Mouse (Mus musculus) MEL (cell line): ENCODE measurements around the gene Tex2. TPM values are rescaled to one million over a fixed set of nuclear protein-coding genes. Genes with fewer than 3 reads are reported as not detected.

Experiments
- DNase-seq: peaks from one replicate; pipeline ENCODE4 v3.0.0; 2011; ENCODE audit warnings: low read depth, low spot score
- H3K27ac ChIP-seq: 2 replicates; pipeline ENCODE4 v1.5.1; 2012; ENCODE audit warnings: low read depth, mild to moderate bottlenecking, control low read depth, low read length, moderate library complexity; ENCODE audit not compliant: control insufficient read depth
- H3K27me3 ChIP-seq, 2 experiments: fragments of 150-350 bp in 1 of 2; sonication (generic) in 1 of 2; 2 replicates each; pipeline ENCODE4 v1.6.1; 2012; ENCODE audit warnings: low read length in 2 of 2, mild to moderate bottlenecking in 2 of 2, improper control_type of control experiment in 1 of 2, moderate library complexity in 1 of 2; ENCODE audit not compliant: insufficient read depth in 2 of 2, control insufficient read depth in 1 of 2
- H3K36me3 ChIP-seq, 2 experiments: 2 replicates each; pipeline ENCODE4 v1.6.1; 2012 to 2014; ENCODE audit warnings: low read length in 2 of 2, improper control_type of control experiment in 1 of 2, inconsistent platforms in 1 of 2, mild to moderate bottlenecking in 1 of 2; ENCODE audit not compliant: insufficient read depth in 2 of 2, control insufficient read depth in 1 of 2
- H3K4me1 ChIP-seq, 2 experiments: fragments of 150-350 bp in 1 of 2; sonication (generic) in 1 of 2; 2 replicates each; pipeline ENCODE4 v1.6.1; 2012; ENCODE audit warnings: low read length in 2 of 2, improper control_type of control experiment in 1 of 2, mild to moderate bottlenecking in 1 of 2; ENCODE audit not compliant: insufficient read depth in 2 of 2, control insufficient read depth in 1 of 2
- H3K4me3 ChIP-seq, 2 experiments: fragments of 150-350 bp in 1 of 2; sonication (generic) in 1 of 2; 2 replicates each; pipeline ENCODE4 v1.5.1; 2012; ENCODE audit warnings: low read depth in 2 of 2, low read length in 2 of 2, mild to moderate bottlenecking in 2 of 2, moderate library complexity in 2 of 2, control low read depth in 1 of 2, improper control_type of control experiment in 1 of 2; ENCODE audit not compliant: control insufficient read depth in 1 of 2, insufficient read depth in 1 of 2
- H3K79me2 ChIP-seq: 2 replicates; pipeline ENCODE4 v1.6.1; 2012; ENCODE audit warnings: mild to moderate bottlenecking, low read length, moderate library complexity; ENCODE audit not compliant: control insufficient read depth, poor library complexity, insufficient read depth
- H3K9ac ChIP-seq: 2 replicates; pipeline ENCODE4 v1.6.1; 2012; ENCODE audit warnings: low read depth, mild to moderate bottlenecking, control low read depth, low read length, moderate library complexity; ENCODE audit not compliant: control insufficient read depth, poor library complexity, severe bottlenecking
- H3K9me3 ChIP-seq: fragments of 150-350 bp; sonication (generic); replicated peaks from 2 replicates; pipeline ENCODE4 v1.6.1; 2012; ENCODE audit warnings: mild to moderate bottlenecking, low read length, improper control_type of control experiment, moderate library complexity; ENCODE audit not compliant: insufficient read depth
- BHLHE40 ChIP-seq: IDR thresholded peaks from 2 replicates; pipeline ENCODE4 v1.6.1; 2012; ENCODE audit warnings: low read depth, mild to moderate bottlenecking, inconsistent platforms, low read length, improper control_type of control experiment, borderline replicate concordance
- CHD1 ChIP-seq: IDR thresholded peaks from 2 replicates; pipeline ENCODE4 v1.6.1; 2012; ENCODE audit warnings: low read depth, mild to moderate bottlenecking, inconsistent platforms, low read length, improper control_type of control experiment
- CHD2 ChIP-seq: IDR thresholded peaks from 2 replicates; pipeline ENCODE4 v1.6.1; 2011; ENCODE audit warnings: low read length, improper control_type of control experiment
- CTCF ChIP-seq, 3 experiments: IDR thresholded peaks in 2 of 3; conservative IDR thresholded peaks in 1 of 3; 2 replicates each; pipeline ENCODE4 v1.5.1; 2011 to 2012; ENCODE audit warnings: low read length in 3 of 3, low read depth in 2 of 3, mild to moderate bottlenecking in 2 of 3, improper control_type of control experiment in 1 of 3, inconsistent platforms in 1 of 3, mixed read lengths in 1 of 3, moderate library complexity in 1 of 3; ENCODE audit not compliant: control insufficient read depth in 1 of 3, insufficient read depth in 1 of 3, poor library complexity in 1 of 3, severe bottlenecking in 1 of 3
- E2F4 ChIP-seq: IDR thresholded peaks from 2 replicates; pipeline ENCODE4 v1.6.1; 2011; ENCODE audit warnings: low read depth, low read length, improper control_type of control experiment, borderline replicate concordance
- ELF1 ChIP-seq: IDR thresholded peaks from 2 replicates; pipeline ENCODE4 v1.6.1; 2014; ENCODE audit warnings: low read depth, mild to moderate bottlenecking, inconsistent platforms, low read length, improper control_type of control experiment, moderate library complexity
- GABPA ChIP-seq: IDR thresholded peaks from 2 replicates; pipeline ENCODE4 v1.6.1; 2012; ENCODE audit warnings: low read depth, mild to moderate bottlenecking, inconsistent platforms, low read length, improper control_type of control experiment, moderate library complexity
- GATA1 ChIP-seq: IDR thresholded peaks from 2 replicates; pipeline ENCODE4 v1.6.1; 2011; ENCODE audit warnings: low read depth, low read length, improper control_type of control experiment
- JUND ChIP-seq: IDR thresholded peaks from 2 replicates; pipeline ENCODE4 v1.6.1; 2011; ENCODE audit warnings: low read depth, mild to moderate bottlenecking, improper control_type of control experiment, low read length
- MAZ ChIP-seq: IDR thresholded peaks from 2 replicates; pipeline ENCODE4 v1.6.1; 2012; ENCODE audit warnings: low read depth, mild to moderate bottlenecking, inconsistent platforms, low read length, improper control_type of control experiment
- MXI1 ChIP-seq: IDR thresholded peaks from 2 replicates; pipeline ENCODE4 v1.6.1; 2011; ENCODE audit warnings: mild to moderate bottlenecking, low read depth, low read length, improper control_type of control experiment
- MYB ChIP-seq: IDR thresholded peaks from 2 replicates; pipeline ENCODE4 v1.6.1; 2011; ENCODE audit warnings: mild to moderate bottlenecking, low read depth, low read length, improper control_type of control experiment
- MYC ChIP-seq: IDR thresholded peaks from 2 replicates; pipeline ENCODE4 v1.6.1; 2011; ENCODE audit warnings: low read depth, mild to moderate bottlenecking, low read length, improper control_type of control experiment, moderate library complexity
- NRF1 ChIP-seq: IDR thresholded peaks from 2 replicates; pipeline ENCODE4 v1.6.1; 2014; ENCODE audit warnings: low read depth, mild to moderate bottlenecking, inconsistent platforms, low read length, improper control_type of control experiment, moderate library complexity; ENCODE audit not compliant: poor library complexity, insufficient read depth, severe bottlenecking
- POLR2AphosphoS2 ChIP-seq: IDR thresholded peaks from 2 replicates; pipeline ENCODE4 v1.6.1; 2011; ENCODE audit warnings: low read length, improper control_type of control experiment
- POLR2AphosphoS5 ChIP-seq: IDR thresholded peaks from 2 replicates; pipeline ENCODE4 v1.6.1; 2012; ENCODE audit warnings: low read depth, borderline replicate concordance, mild to moderate bottlenecking, inconsistent platforms, low read length, moderate library complexity, mixed read lengths
- SIN3A ChIP-seq: IDR thresholded peaks from 2 replicates; pipeline ENCODE4 v1.6.1; 2012; ENCODE audit warnings: low read length, improper control_type of control experiment, inconsistent platforms
- TAL1 ChIP-seq: IDR thresholded peaks from 2 replicates; pipeline ENCODE4 v1.6.1; 2012; ENCODE audit warnings: mild to moderate bottlenecking, inconsistent platforms, low read length, moderate library complexity, mixed read lengths
- TBP ChIP-seq: IDR thresholded peaks from 2 replicates; pipeline ENCODE4 v1.8.0; 2011; ENCODE audit warnings: low read depth, low read length, improper control_type of control experiment
- TCF12 ChIP-seq: IDR thresholded peaks from 2 replicates; pipeline ENCODE4 v1.6.1; 2014; ENCODE audit warnings: low read depth, mild to moderate bottlenecking, inconsistent platforms, low read length, improper control_type of control experiment, moderate library complexity
- UBTF ChIP-seq: IDR thresholded peaks from 2 replicates; pipeline ENCODE4 v1.6.1; 2012; ENCODE audit warnings: low read depth, mild to moderate bottlenecking, inconsistent platforms, low read length, improper control_type of control experiment, moderate library complexity, borderline replicate concordance; ENCODE audit not compliant: insufficient read depth
- USF1 ChIP-seq: IDR thresholded peaks from 2 replicates; pipeline ENCODE4 v1.6.1; 2014; ENCODE audit warnings: low read depth, mild to moderate bottlenecking, inconsistent platforms, low read length, improper control_type of control experiment, moderate library complexity
- USF2 ChIP-seq, 2 experiments: IDR thresholded peaks; 2 replicates each; pipeline ENCODE4 v1.6.1; 2011 to 2012; ENCODE audit warnings: improper control_type of control experiment in 2 of 2, low read length in 2 of 2, borderline replicate concordance in 1 of 2, inconsistent platforms in 1 of 2, low read depth in 1 of 2, mild to moderate bottlenecking in 1 of 2; ENCODE audit not compliant: insufficient read depth in 1 of 2
- ZC3H11A ChIP-seq: IDR thresholded peaks from 2 replicates; pipeline ENCODE4 v1.6.1; 2012; ENCODE audit warnings: low read depth, mild to moderate bottlenecking, inconsistent platforms, low read length, improper control_type of control experiment
- ZKSCAN1 ChIP-seq: IDR thresholded peaks from 2 replicates; pipeline ENCODE4 v1.6.1; 2012; ENCODE audit warnings: low read depth, mild to moderate bottlenecking, inconsistent platforms, low read length, improper control_type of control experiment, moderate library complexity
- ZMIZ1 ChIP-seq: IDR thresholded peaks from 2 replicates; pipeline ENCODE4 v1.6.1; 2012; ENCODE audit warnings: low read depth, mild to moderate bottlenecking, inconsistent platforms, low read length, improper control_type of control experiment, moderate library complexity
- polyA plus RNA-seq, 2 experiments: library from polyadenylated mRNA; stranded (reverse) in 1 of 2; unstranded in 1 of 2; fragments of >175 nt in 1 of 2; fragments of >200 nt in 1 of 2; gene quantifications; 2 replicates each; pipeline versions ENCODE4 v1.2.1 to v1.2.4; 2012; ENCODE audit warnings: low replicate concordance in 2 of 2, low read depth in 1 of 2; ENCODE audit not compliant: insufficient read length in 2 of 2, insufficient read depth in 1 of 2, missing spikeins in 1 of 2
- total RNA-seq: library from RNA; depleted of rRNA; stranded (reverse); fragments of 300-350 nt; gene quantifications from 2 replicates; pipeline ENCODE4 v1.2.3, GENCODE M21; 2012

Tex2 gene
- total and polyA plus RNA-seq, 3 experiments = 13.7 to 24.8 TPM; not detected in 1

DNA sequence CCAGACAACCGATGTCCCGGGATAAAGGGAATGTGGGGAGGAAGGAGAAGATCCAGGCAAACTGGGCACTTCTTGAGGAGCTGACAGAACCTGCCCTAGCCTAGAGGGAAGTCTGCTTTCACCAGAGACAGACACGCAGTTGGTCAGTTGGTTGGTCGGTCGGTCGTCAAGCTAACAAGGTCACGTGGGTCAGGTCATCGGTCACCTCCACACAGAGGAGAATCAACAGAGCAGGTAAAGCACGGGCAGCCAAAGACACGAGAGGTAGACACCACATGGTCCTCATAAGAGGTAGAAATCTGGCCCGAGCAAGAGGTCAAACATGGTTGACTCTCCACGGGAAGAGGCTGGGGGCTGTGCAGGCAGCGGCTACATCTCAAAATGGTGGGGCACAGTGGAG lies 70.2 kb downstream of the Tex2 start:
- Histone ChIP-seq H3K9ac (no peak overlapping the region), H3K4me1 (peaks cover 0 to 4% of the 10 kb centered on the region in 2 experiments; a peak in 2 of 4 replicates), H3K36me3 (peaks cover 0 to 17% of the 10 kb centered on the region in 2 experiments; a peak in 2 of 4 replicates), H3K27ac (no peak overlapping the region), H3K27me3 (no peaks in the 10 kb centered on the region), H3K4me3 (no peak overlapping the region), H3K9me3 (no peaks in the 10 kb centered on the region), H3K79me2 (no peaks in the 10 kb centered on the region)
- no peak for DNase-seq
- TF ChIP-seq BHLHE40 = no peak
- no peak for TF ChIP-seq MYB
- no peak for TF ChIP-seq SIN3A
- no peak for TF ChIP-seq MAZ
- TF ChIP-seq JUND = no peak
- TF ChIP-seq MYC = no peak
- no peak for TF ChIP-seq GABPA
- no peak for TF ChIP-seq NRF1
- TF ChIP-seq ZMIZ1 = no peak
- no peak for TF ChIP-seq E2F4
- TF ChIP-seq, all 39 proteins: peak for 0

DNA sequence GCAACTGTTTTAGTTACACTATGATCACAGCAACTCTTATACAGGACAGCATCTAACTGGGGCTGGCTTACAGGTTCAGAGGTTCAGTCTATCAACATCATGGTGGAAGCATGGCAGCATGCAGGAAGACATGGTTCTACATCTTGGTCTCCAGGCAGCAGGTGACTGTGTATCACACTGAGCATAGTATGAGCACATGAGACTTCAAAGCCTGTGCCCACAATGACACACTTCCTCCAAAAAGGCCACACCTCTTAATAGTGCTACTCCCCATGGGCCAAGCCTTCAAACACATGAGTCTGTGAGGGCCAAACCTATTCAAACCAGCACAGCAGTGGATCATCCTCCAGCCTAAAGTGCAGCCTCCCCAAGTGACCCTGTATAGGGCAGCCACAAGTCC lies 70.8 kb downstream of the Tex2 start:
- no peak for TF ChIP-seq CHD1
- TF ChIP-seq USF2 (IDR thresholded peaks at IDR 0.05; ENCODE audit: borderline replicate concordance in 1 of 2, insufficient read depth in 1 of 2, low read depth in 1 of 2, low read length in 2 of 2) = no peak
- TF ChIP-seq CHD2 = no peak
- no peak for TF ChIP-seq ZKSCAN1
- no peak for TF ChIP-seq GATA1
- TF ChIP-seq UBTF = no peak
- TF ChIP-seq POLR2AphosphoS2 = no peak
- TF ChIP-seq ELF1 = no peak
- no peak for TF ChIP-seq ZC3H11A
- no peak for TF ChIP-seq TAL1
- no peak for TF ChIP-seq USF1
- TF ChIP-seq TCF12 = no peak
- no peak for TF ChIP-seq TBP
- no peak for TF ChIP-seq MXI1
- TF ChIP-seq CTCF (IDR thresholded peaks at IDR 0.05 in 2 of 3, conservative IDR thresholded peaks at IDR 0.05 in 1 of 3; ENCODE audit: control insufficient read depth in 1 of 3, insufficient read depth in 1 of 3, low read depth in 2 of 3, low read length in 3 of 3, poor library complexity in 1 of 3, severe bottlenecking in 1 of 3) = no peak
- TF ChIP-seq POLR2AphosphoS5 = no peak
- Histone ChIP-seq H3K9me3 (no peaks in the 10 kb centered on the region), H3K36me3 (peaks cover 0 to 18% of the 10 kb centered on the region in 2 experiments; a peak in 2 of 4 replicates), H3K27me3 (no peaks in the 10 kb centered on the region), H3K4me1 (peaks cover 0 to 4% of the 10 kb centered on the region in 2 experiments; a peak in 2 of 4 replicates), H3K9ac (no peak overlapping the region), H3K79me2 (no peaks in the 10 kb centered on the region), H3K27ac (no peak overlapping the region), H3K4me3 (no peak overlapping the region)
- DNase-seq = no peak
